Mouse (Mus musculus) lung, adult 18-20 months (tissue): ENCODE measurements around the gene Dhx58.

Experiments used
- DNase-seq, 2 experiments: peaks; one replicate each; pipeline ENCODE4 v3.0.0; 2022; ENCODE audit warnings: mixed read lengths in 2 of 2

The Dhx58 gene

GRCm38 (mm10) chr11:100721776-100722492, 17.9 kb upstream of the Dhx58 start:
- DNase-seq, result no peak

- no peak for DNase-seq
These were observed 17.2 kb upstream of the Dhx58 start for GRCm38 (mm10) chr11:100721254-100721653.

- no peak for DNase-seq
These were observed 16.3 kb upstream of the Dhx58 start for GRCm38 (mm10) chr11:100720345-100720744.

- DNase-seq, result peak in 1 of 2 experiments; percentile 48
These were observed 15.8 kb upstream of the Dhx58 start for GRCm38 (mm10) chr11:100719893-100720292.

- DNase-seq, result no peak
These were observed 15.2 kb upstream of the Dhx58 start for GRCm38 (mm10) chr11:100719312-100719711.

- no peak for DNase-seq
These were observed 14.8 kb upstream of the Dhx58 start for GRCm38 (mm10) chr11:100718866-100719265.

- no peak for DNase-seq
These were observed 14.4 kb upstream of the Dhx58 start for GRCm38 (mm10) chr11:100718462-100718861.

- no peak for DNase-seq
These were observed 12.6 kb upstream of the Dhx58 start for GRCm38 (mm10) chr11:100716649-100717048.

GRCm38 (mm10) chr11:100714948-100715347, 10.9 kb upstream of the Dhx58 start:
- no peak for DNase-seq

GRCm38 (mm10) chr11:100714534-100714915, 10.5 kb upstream of the Dhx58 start:
- peak; percentile 77 to 82 for DNase-seq

GRCm38 (mm10) chr11:100713735-100714533, 9.9 kb upstream of the Dhx58 start, which contains the start of gene Hspb9:
TSS of gene Hspb9 (plus strand) at chr11:100713850.
- DNase-seq, result peak; percentile 79 to 82

GRCm38 (mm10) chr11:100713174-100713573, 9.1 kb upstream of the Dhx58 start:
- DNase-seq, result no peak

- peak; percentile 79 to 87 for DNase-seq
These were observed 7.9 kb upstream of the Dhx58 start, which contains the start of gene Kat2a for GRCm38 (mm10) chr11:100711783-100712615. TSS of gene Kat2a (minus strand) at chr11:100712465.

GRCm38 (mm10) chr11:100710977-100711376, 6.9 kb upstream of the Dhx58 start:
- no peak for DNase-seq

- DNase-seq, result no peak
These were observed 6.5 kb upstream of the Dhx58 start for GRCm38 (mm10) chr11:100710528-100710927.

- DNase-seq, result no peak
These were observed 5.2 kb upstream of the Dhx58 start for GRCm38 (mm10) chr11:100709201-100709810.

- DNase-seq, result no peak
These were observed 1.1 kb upstream of the Dhx58 start for GRCm38 (mm10) chr11:100705095-100705747.

- no peak for DNase-seq
These were observed 705 bp downstream of the Dhx58 start for GRCm38 (mm10) chr11:100703366-100703765.

- DNase-seq, result no peak
These were observed 1.2 kb downstream of the Dhx58 start for GRCm38 (mm10) chr11:100702906-100703305.

- DNase-seq, result peak; percentile 72 to 80
These were observed 1.8 kb downstream of the Dhx58 start for GRCm38 (mm10) chr11:100702081-100702851.

GRCm38 (mm10) chr11:100701301-100701700, 2.8 kb downstream of the Dhx58 start:
- DNase-seq, result peak; percentile 81
